In the genomic region with DNA sequence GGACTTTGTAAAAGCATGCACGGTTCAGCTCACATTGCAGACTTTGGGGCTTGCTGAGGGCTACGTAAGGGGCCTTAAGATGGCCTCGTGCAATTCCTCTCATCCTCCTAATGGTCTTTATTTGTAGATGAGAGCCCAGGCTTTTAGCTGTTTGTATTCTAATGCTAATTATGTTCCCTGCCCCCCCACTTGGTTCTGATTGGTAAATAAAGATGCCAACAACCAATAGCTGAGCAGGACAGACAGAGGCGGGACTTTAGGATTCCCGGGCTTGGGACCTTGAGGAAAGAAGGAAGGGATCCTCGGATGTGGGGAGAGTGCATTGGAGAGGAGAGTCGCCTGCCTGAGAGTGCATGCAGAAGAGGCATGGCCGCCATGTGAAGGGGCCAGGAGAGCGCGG, we compare ENCODE assay signal across 10 mouse cellular contexts. TPM values are rescaled to one million over a fixed set of nuclear protein-coding genes. Genes with fewer than 3 reads are reported as not detected.
DNase-seq lines count a peak whose midpoint lies in the region; ATAC-seq lines count a peak whose summit lies in the region.
"Had no signal": no experiment of that assay in that cellular context is flagged by ENCODE, and none has a peak within 500 bp of the region (broad histone marks: within the 10 kb centered on the region; RNA-seq: fewer than 3 reads in every experiment).

No protein-coding gene starts in this region.

- no peaks in the 10 kb centered on the region for H3K36me3 ChIP-seq in heart, embryonic 14.5 days (ENCODE audit: control insufficient read depth, insufficient read depth, low read length)
- no peaks in the 10 kb centered on the region for H3K36me3 ChIP-seq in intestine, embryonic 14.5 days (ENCODE audit: control insufficient read depth, insufficient read depth, low read length)

- no peak overlapping the region for H3K9ac ChIP-seq in heart, embryonic 14.5 days (ENCODE audit: low read length)
- H3K9ac ChIP-seq in intestine, embryonic 14.5 days (ENCODE audit: low read length): no peak overlapping the region

- ATAC-seq in heart, embryonic 14.5 days (ENCODE audit: insufficient number of reproducible peaks, insufficient read depth, low FRiP score, low read depth): no peak
- ATAC-seq in intestine, embryonic 14.5 days (replicated peaks; ENCODE audit: low FRiP score, low TSS enrichment, low read depth): peak; percentile 57; the same call in 1 of the 2 replicates

- no peaks in the 10 kb centered on the region for H3K9me3 ChIP-seq in heart, embryonic 14.5 days (ENCODE audit: control insufficient read depth, low read length)
- H3K9me3 ChIP-seq in intestine, embryonic 14.5 days (ENCODE audit: control insufficient read depth, low read length): no peaks in the 10 kb centered on the region

- H3K4me1 ChIP-seq in heart, embryonic 14.5 days (ENCODE audit: control insufficient read depth in 2 of 2, insufficient read depth in 2 of 2, low read length in 2 of 2): peaks cover 17 to 27% of the 10 kb centered on the region in 2 experiments
- peaks cover 30% of the 10 kb centered on the region for H3K4me1 ChIP-seq in intestine, embryonic 14.5 days (replicated peaks; ENCODE audit: control insufficient read depth, insufficient read depth, low read length)

- no peak overlapping the region for H3K4me3 ChIP-seq in heart, embryonic 14.5 days (ENCODE audit: control insufficient read depth in 1 of 2, insufficient read depth in 1 of 2, low read depth in 1 of 2, low read length in 2 of 2)
- H3K4me3 ChIP-seq in intestine, embryonic 14.5 days (ENCODE audit: low read depth, low read length): no peak overlapping the region
- H3K4me3 ChIP-seq: layer of hippocampus, adult 2 months had no signal

- no peak for DNase-seq in heart, adult 11 months
- peak; percentile 50 for DNase-seq in embryo, embryonic 11.5 days (ENCODE audit: low read depth, low spot score)
- DNase-seq in intestine, embryonic 14.5 days (ENCODE audit: low spot score): no peak
- DNase-seq in neural tube, embryonic 10.5 days (ENCODE audit: extremely low spot score, low spot score): peak; percentile 65
- DNase-seq in thymus, postnatal 36 days: no peak
- no peak for DNase-seq in urinary bladder, postnatal 4 days (ENCODE audit: low spot score in 2 of 2)
- no peak for DNase-seq in cerebellum, postnatal 25 days
- DNase-seq: cerebellum, adult 8-10 months had no signal

- H3K27ac ChIP-seq in heart, embryonic 14.5 days (replicated peaks in 1 of 2; ENCODE audit: control insufficient read depth in 1 of 2, insufficient read depth in 1 of 2, low read depth in 2 of 2, low read length in 2 of 2): no peak overlapping the region
- H3K27ac ChIP-seq in intestine, embryonic 14.5 days (ENCODE audit: low read depth): no peak overlapping the region
- H3K27ac ChIP-seq: layer of hippocampus, adult 2 months had no signal

- peak overlapping the region; percentile 37 for H3K4me2 ChIP-seq in heart, embryonic 14.5 days (ENCODE audit: low read length)
- H3K4me2 ChIP-seq in intestine, embryonic 14.5 days (ENCODE audit: low read length): peak overlapping the region; percentile 29

- H3K27me3 ChIP-seq in heart, embryonic 14.5 days (ENCODE audit: control insufficient read depth, insufficient read depth, low read length): no peaks in the 10 kb centered on the region
- no peaks in the 10 kb centered on the region for H3K27me3 ChIP-seq in intestine, embryonic 14.5 days (replicated peaks; ENCODE audit: control insufficient read depth, insufficient read depth, low read length)

- 17% methylated on average over 10 of the region's 10 CpGs for WGBS in heart, embryonic 14.5 days
- WGBS in intestine, embryonic 14.5 days: 17% methylated on average over 10 of the region's 10 CpGs

RNA-seq across cellular contexts. Expression of gene Rab4a, which starts 45.9 kb away (rescaled TPM):
- 31.7 and 34.7 TPM in 2 replicates for polyA plus RNA-seq in heart, embryonic 14.5 days (2014; fragmentation: Nextera tagmentation; extraction: Ambion mirVana)
- polyA plus RNA-seq in intestine, embryonic 14.5 days (2014; fragmentation: Nextera tagmentation; extraction: Ambion mirVana): 51.9 and 52.0 TPM in 2 replicates

Comparison
In these comparisons a context has a peak if more than half of its experiments do, and no peak if none do; other contexts are left out.
1. DNase-seq: peak in embryo, embryonic 11.5 days (single experiment) and neural tube, embryonic 10.5 days (single experiment); none in heart, adult 11 months (single experiment), intestine, embryonic 14.5 days (single experiment), thymus, postnatal 36 days (0 of 2), urinary bladder, postnatal 4 days (0 of 2) and cerebellum, postnatal 25 days (0 of 2).